Mouse (Mus musculus): Measurements from ENCODE around the gene Slc38a8.

GRCm38 (mm10) chr8:119461356-119461755 is 40.1 kb downstream of the Slc38a8 start:
- TF ChIP-seq CTCF (IDR thresholded peaks at IDR 0.05; ENCODE audit: low read depth) (no peak), EP300 (IDR thresholded peaks at IDR 0.05; ENCODE audit: low read depth) (no peak)
